Mouse (Mus musculus) 3T3-L1 (cell line): ENCODE measurements around the gene Camta2.

Experiments
- DNase-seq: peaks from one replicate; pipeline ENCODE4 v3.0.0-alpha.2; 2015; ENCODE audit warnings: low read depth, low spot score

Camta2 gene

GRCm38 (mm10) chr11:70621972-70622814, 65.7 kb downstream of the Camta2 start:
- peak; percentile 19 for DNase-seq
